Mouse (Mus musculus) left cerebral cortex, adult 11 months (tissue): Measurements from ENCODE around the gene Tipin.

ENCODE experiments used
- DNase-seq: peaks from one replicate; pipeline ENCODE4 v3.0.0; 2022; ENCODE audit warnings: low spot score

Gene Tipin

DNA sequence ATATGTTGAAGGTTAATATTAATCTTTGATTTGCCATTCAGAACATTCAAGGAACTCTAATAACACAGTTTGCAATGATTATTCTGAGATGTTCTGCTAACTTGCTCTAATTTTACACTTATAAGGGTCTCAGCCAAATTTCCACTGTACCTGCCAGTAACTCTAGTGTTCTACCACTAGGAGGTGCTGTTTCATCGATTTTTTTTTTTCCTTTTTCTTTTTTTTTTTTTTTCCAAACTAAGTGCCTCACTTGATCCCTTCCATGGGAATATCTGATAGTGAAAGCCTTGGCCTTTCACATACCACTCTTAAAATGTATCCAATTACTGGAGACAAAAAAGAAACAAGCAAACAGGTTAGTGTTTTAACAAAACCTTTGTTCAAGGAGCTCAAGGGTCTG lies 66.0 kb downstream of the Tipin start:
- DNase-seq: no peak

DNA sequence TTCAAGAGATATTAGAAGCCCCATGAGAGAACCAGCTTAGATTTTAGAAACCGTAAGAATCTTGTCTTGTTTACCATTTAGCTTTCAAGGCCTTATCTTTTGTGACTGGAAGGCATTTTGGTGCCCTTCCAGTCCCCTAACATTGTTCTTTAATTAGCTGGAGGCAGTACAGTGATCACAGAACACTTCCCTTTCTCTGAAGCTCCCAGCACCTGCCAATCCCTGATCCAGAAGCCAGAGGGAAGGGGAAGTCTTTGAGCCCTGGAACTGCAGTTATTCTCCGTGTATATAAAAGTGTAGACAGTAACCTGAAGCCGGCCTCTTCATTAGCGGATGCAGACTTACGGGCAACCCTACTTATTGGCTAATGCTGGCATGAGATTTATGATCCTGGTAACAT lies 68.1 kb downstream of the Tipin start:
- DNase-seq: no peak

DNA sequence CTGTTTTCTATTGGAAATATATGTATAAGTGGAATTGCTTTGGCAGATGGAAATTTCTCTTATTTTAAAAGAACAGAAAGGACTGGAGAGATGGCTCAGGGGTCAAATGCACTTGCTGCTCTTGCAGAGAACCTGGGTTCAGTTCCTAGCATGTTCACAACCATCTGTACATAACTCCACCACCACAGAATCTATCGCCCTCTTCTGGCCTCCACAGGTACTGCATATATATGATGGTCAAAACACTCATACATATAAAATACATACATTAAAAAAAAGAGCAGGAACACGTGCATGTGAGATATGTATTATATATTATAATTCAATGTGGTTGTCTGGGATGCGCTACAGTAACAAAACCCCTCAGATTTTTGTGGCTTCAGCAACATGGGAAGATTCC lies 69.8 kb downstream of the Tipin start:
- no peak for DNase-seq
